Mouse (Mus musculus) midbrain, embryonic 10.5 days (tissue): ENCODE measurements at regions not wholly inside any gene's neighbourhood (a gene's known extent, or its start where the extent isn't known, plus 50 kb on each side); places are given as distances from the start of the nearest gene placed in this dataset.

Experiments used
- DNase-seq: peaks from one replicate; pipeline ENCODE4 v3.0.0-alpha.2; 2017; ENCODE audit warnings: low spot score
- H3K27ac ChIP-seq: fragments of 300-500 bp; sonication (generic); replicated peaks from 2 replicates; pipeline ENCODE4 v1.5.1; 2016; ENCODE audit warnings: mild to moderate bottlenecking
- H3K27me3 ChIP-seq: fragments of 300-500 bp; sonication (generic); 2 replicates; pipeline ENCODE4 v1.6.1; 2016; ENCODE audit warnings: low read depth, mild to moderate bottlenecking; ENCODE audit not compliant: poor library complexity, severe bottlenecking
- H3K36me3 ChIP-seq: fragments of 300-500 bp; sonication (generic); 2 replicates; pipeline ENCODE4 v1.6.1; 2016; ENCODE audit warnings: mild to moderate bottlenecking, moderate library complexity
- H3K4me1 ChIP-seq: fragments of 300-500 bp; sonication (generic); 2 replicates; pipeline ENCODE4 v1.6.1; 2016
- H3K4me3 ChIP-seq: fragments of 300-500 bp; sonication (generic); 2 replicates; pipeline ENCODE4 v1.5.1; 2016; ENCODE audit warnings: mild to moderate bottlenecking, moderate library complexity
- H3K9me3 ChIP-seq: fragments of 300-500 bp; sonication (generic); replicated peaks from 2 replicates; pipeline ENCODE4 v1.6.1; 2016; ENCODE audit warnings: mild to moderate bottlenecking
- WGBS: fragments of 180-500 bp; shearing (Covaris S2); methylation state at CpG from one replicate; pipeline ENCODE4 v1.1.7; 2016; 5-methylcytosine and 5-hydroxymethylcytosine counted together

GRCm38 (mm10) chr3:101690222-101690621 is 85.7 kb upstream of the Atp1a1 start:
- WGBS, result 85% methylated on average over 6 of the region's 6 CpGs
- Histone ChIP-seq H3K4me3 (no peak overlapping the region), H3K4me1 (0 out of 2 replicates have a peak, but pooled peaks cover 3% of the 10 kb centered on the region), H3K9me3 (no peaks in the 10 kb centered on the region), H3K27ac (no peak overlapping the region), H3K36me3 (no peaks in the 10 kb centered on the region), H3K27me3 (no peaks in the 10 kb centered on the region)
- no peak for DNase-seq

- DNase-seq, result no peak
- Histone ChIP-seq H3K36me3 (no peaks in the 10 kb centered on the region), H3K27me3 (no peaks in the 10 kb centered on the region), H3K9me3 (no peaks in the 10 kb centered on the region), H3K27ac (no peak overlapping the region), H3K4me1 (0 out of 2 replicates have a peak, but pooled peaks cover 3% of the 10 kb centered on the region), H3K4me3 (no peak overlapping the region)
- 80% methylated on average over 7 of the region's 7 CpGs for WGBS
Observed at GRCm38 (mm10) chr3:101685203-101685602, 80.7 kb upstream of the Atp1a1 start.

DNA sequence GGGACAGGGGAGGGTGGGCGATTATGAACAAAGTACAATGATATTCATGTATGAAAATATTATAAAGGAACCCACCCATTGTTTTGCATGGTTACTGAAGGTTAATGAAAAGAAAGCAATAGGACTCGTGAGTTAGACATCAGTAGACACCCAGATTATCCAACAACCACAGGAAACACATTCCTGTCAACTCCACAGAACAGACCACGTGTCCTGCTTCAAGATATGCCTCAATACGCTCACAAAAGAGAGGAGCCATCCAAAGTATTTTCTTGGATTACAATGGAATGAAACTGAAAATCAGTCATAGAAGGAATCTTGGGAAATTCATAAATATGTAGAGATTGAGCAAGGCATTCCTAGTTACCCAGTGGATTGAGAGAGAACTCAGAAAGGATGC is 68.5 kb upstream of the Atp1a1 start:
- H3K27ac ChIP-seq, result no peak overlapping the region
- 83% methylated on average over 4 of the region's 4 CpGs for WGBS
- H3K36me3 ChIP-seq, result no peaks in the 10 kb centered on the region
- no peaks in the 10 kb centered on the region for H3K9me3 ChIP-seq
- H3K27me3 ChIP-seq, result no peaks in the 10 kb centered on the region
- DNase-seq, result no peak
- no peak overlapping the region for H3K4me3 ChIP-seq
- H3K4me1 ChIP-seq, result peaks cover 2% of the 10 kb centered on the region

GRCm38 (mm10) chr3:101670561-101671001 is 66.1 kb upstream of the Atp1a1 start:
- DNase-seq, result no peak
- Histone ChIP-seq H3K9me3 (no peaks in the 10 kb centered on the region), H3K27me3 (peaks cover 4% of the 10 kb centered on the region), H3K4me1 (peaks cover 12% of the 10 kb centered on the region), H3K27ac (no peak overlapping the region), H3K4me3 (no peak overlapping the region), H3K36me3 (no peaks in the 10 kb centered on the region)
- WGBS, result 62% methylated on average over 8 of the region's 8 CpGs

- no peak overlapping the region for H3K27ac ChIP-seq
- WGBS, result 85% methylated on average over 3 of the region's 3 CpGs
- DNase-seq, result no peak
Observed at GRCm38 (mm10) chr3:101669743-101670142, 65.3 kb upstream of the Atp1a1 start.

DNA sequence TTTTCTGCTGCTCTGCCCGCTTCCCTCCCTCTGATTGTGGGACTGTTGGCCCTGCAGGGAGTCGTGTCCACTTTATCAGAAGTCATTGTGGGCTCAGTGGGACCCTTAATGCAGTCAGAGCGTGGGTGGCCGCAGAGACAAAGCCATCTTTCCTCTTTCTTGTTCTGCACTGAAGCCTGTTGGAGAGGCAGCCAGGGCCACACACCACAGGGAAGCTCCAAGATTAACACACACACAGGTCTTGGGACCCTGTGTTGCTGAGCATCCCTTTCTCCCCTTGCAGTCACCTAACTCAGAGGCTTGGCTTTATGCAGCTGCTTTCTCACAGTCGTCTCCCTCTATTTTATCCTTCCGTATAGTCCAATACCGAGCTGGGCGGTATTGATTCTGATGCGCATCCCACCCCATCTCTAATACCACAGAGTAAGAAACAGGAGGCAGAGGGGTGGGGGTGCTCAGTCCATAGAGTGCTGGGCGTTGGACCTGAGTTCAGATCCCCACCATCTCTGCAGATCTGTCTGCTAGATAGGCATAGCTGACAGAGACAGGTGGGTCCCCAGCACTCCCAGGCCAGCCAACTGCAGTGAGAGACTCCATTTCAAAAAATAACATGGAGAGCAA is 63.4 kb upstream of the Atp1a1 start:
- Histone ChIP-seq H3K9me3 (no peaks in the 10 kb centered on the region), H3K36me3 (no peaks in the 10 kb centered on the region), H3K4me1 (peaks cover 17% of the 10 kb centered on the region), H3K4me3 (no peak overlapping the region), H3K27me3 (peaks cover 4% of the 10 kb centered on the region), H3K27ac (peak overlapping the region; percentile 63)
- DNase-seq, result no peak
- WGBS, result 56% methylated on average over 10 of the region's 10 CpGs

More at GRCm38 (mm10) chr3:101669743-101670142, 65.3 kb upstream of the Atp1a1 start:
- no peaks in the 10 kb centered on the region for H3K36me3 ChIP-seq
- H3K27me3 ChIP-seq, result peaks cover 4% of the 10 kb centered on the region
- H3K4me3 ChIP-seq, result no peak overlapping the region
- no peaks in the 10 kb centered on the region for H3K9me3 ChIP-seq
- H3K4me1 ChIP-seq, result peaks cover 12% of the 10 kb centered on the region

- Histone ChIP-seq H3K9me3 (no peaks in the 10 kb centered on the region), H3K36me3 (no peaks in the 10 kb centered on the region), H3K27ac (peak overlapping the region; percentile 63), H3K4me1 (peaks cover 17% of the 10 kb centered on the region), H3K4me3 (no peak overlapping the region), H3K27me3 (peaks cover 4% of the 10 kb centered on the region)
- 42% methylated on average over 4 of the region's 4 CpGs for WGBS
- no peak for DNase-seq
Observed at GRCm38 (mm10) chr3:101667186-101667585, 62.7 kb upstream of the Atp1a1 start.

GRCm38 (mm10) chr3:101666583-101666982 is 62.1 kb upstream of the Atp1a1 start:
- no peak for DNase-seq
- Histone ChIP-seq H3K4me1 (peaks cover 20% of the 10 kb centered on the region), H3K4me3 (no peak overlapping the region), H3K9me3 (no peaks in the 10 kb centered on the region), H3K27ac (no peak overlapping the region), H3K36me3 (no peaks in the 10 kb centered on the region), H3K27me3 (peaks cover 4% of the 10 kb centered on the region)
- 91% methylated on average over 8 of the region's 8 CpGs for WGBS

GRCm38 (mm10) chr3:101661184-101661992 is 56.9 kb upstream of the Atp1a1 start:
- peaks cover 27% of the 10 kb centered on the region for H3K4me1 ChIP-seq
- peak overlapping the region; percentile 76 for H3K27ac ChIP-seq
- no peak overlapping the region; the same call in 1 of the 2 replicates for H3K4me3 ChIP-seq
- H3K9me3 ChIP-seq, result no peaks in the 10 kb centered on the region
- no peaks in the 10 kb centered on the region for H3K36me3 ChIP-seq
- DNase-seq, result peak; percentile 61
- H3K27me3 ChIP-seq, result no peaks in the 10 kb centered on the region
- WGBS, result 39% methylated on average over 9 of the region's 9 CpGs

GRCm38 (mm10) chr3:101660635-101661034 is 56.2 kb upstream of the Atp1a1 start:
- H3K4me3 ChIP-seq, result no peak overlapping the region
- no peaks in the 10 kb centered on the region for H3K27me3 ChIP-seq
- no peaks in the 10 kb centered on the region for H3K36me3 ChIP-seq
- WGBS, result 52% methylated on average over 6 of the region's 6 CpGs
- peaks cover 27% of the 10 kb centered on the region for H3K4me1 ChIP-seq
- no peak for DNase-seq
- H3K27ac ChIP-seq, result peak overlapping the region; percentile 76
- no peaks in the 10 kb centered on the region for H3K9me3 ChIP-seq

- Histone ChIP-seq H3K27ac (peak overlapping the region; percentile 76; the same call in 1 of the 2 replicates), H3K9me3 (no peaks in the 10 kb centered on the region), H3K27me3 (no peaks in the 10 kb centered on the region), H3K4me3 (no peak overlapping the region), H3K4me1 (peaks cover 27% of the 10 kb centered on the region), H3K36me3 (no peaks in the 10 kb centered on the region)
- WGBS, result 84% methylated on average over 4 of the region's 4 CpGs
- DNase-seq, result no peak
Observed at GRCm38 (mm10) chr3:101660176-101660575, 55.7 kb upstream of the Atp1a1 start.

DNA sequence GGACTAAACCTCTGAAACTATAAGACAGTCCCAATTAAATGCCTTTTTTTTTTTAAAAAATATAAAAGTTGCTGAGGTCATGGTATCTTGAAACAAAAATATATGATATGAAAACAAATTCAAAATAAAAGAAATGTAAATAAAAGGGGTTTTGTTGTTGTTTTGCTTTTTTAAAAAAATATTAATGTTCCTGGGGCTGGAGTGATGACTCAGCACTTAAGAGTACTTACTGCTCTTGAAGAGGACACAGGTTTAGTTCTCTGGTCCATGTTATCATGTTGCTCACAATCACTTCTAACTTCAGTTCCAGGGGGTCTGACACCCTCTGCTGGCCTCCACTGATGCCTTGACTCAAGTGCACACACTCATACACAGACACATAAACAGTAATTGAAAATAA is 53.5 kb upstream of the Atp1a1 start:
- Histone ChIP-seq H3K27ac (no peak overlapping the region), H3K9me3 (no peaks in the 10 kb centered on the region), H3K4me3 (no peak overlapping the region), H3K4me1 (peaks cover 27% of the 10 kb centered on the region), H3K27me3 (no peaks in the 10 kb centered on the region), H3K36me3 (no peaks in the 10 kb centered on the region)
- no peak for DNase-seq

- Histone ChIP-seq H3K27ac (no peak overlapping the region), H3K4me1 (peaks cover 14% of the 10 kb centered on the region), H3K4me3 (no peak overlapping the region), H3K9me3 (no peaks in the 10 kb centered on the region), H3K27me3 (no peaks in the 10 kb centered on the region), H3K36me3 (no peaks in the 10 kb centered on the region)
- DNase-seq, result no peak
- WGBS, result 91% methylated on average over 4 of the region's 4 CpGs
Observed at GRCm38 (mm10) chr3:101654720-101655119, 50.2 kb upstream of the Atp1a1 start.
